Mouse (Mus musculus): ENCODE measurements around the gene Hspa12b. TPM values are rescaled to one million over a fixed set of nuclear protein-coding genes. Genes with fewer than 3 reads are reported as not detected.

Gene Hspa12b
- polyA plus RNA-seq, 1 experiment from 2014 or later = 10.0 TPM

- WGBS = 86% methylated on average over 8 of the region's 8 CpGs
- TF ChIP-seq CTCF (IDR thresholded peaks at IDR 0.05; ENCODE audit: low read depth) = no peak
- DNase-seq = no peak
Measured at GRCm38 (mm10) chr2:131141336-131141986, 14.4 kb downstream of the Hspa12b start.

GRCm38 (mm10) chr2:131142592-131142991 is 15.5 kb downstream of the Hspa12b start:
- no peaks in the 10 kb centered on the region for H3K27me3 ChIP-seq (ENCODE audit: insufficient read depth, low read length)
- peak; percentile 89 for DNase-seq
- H3K36me3 ChIP-seq (ENCODE audit: insufficient read depth) = peaks cover 87% of the 10 kb centered on the region
- no peak overlapping the region for H3K27ac ChIP-seq (ENCODE audit: low read depth)
- peak; percentile 71 for ATAC-seq (ENCODE audit: insufficient read depth)
- 29% methylated on average over 18 of the region's 18 CpGs for WGBS
- no peaks in the 10 kb centered on the region for H3K9me3 ChIP-seq (ENCODE audit: low read depth, low read length)
- no peak overlapping the region for H3K4me3 ChIP-seq (ENCODE audit: low read depth, low read length)
- no peak overlapping the region for H3K4me2 ChIP-seq
- H3K4me1 ChIP-seq (ENCODE audit: insufficient read depth) = no peaks in the 10 kb centered on the region
- no peak overlapping the region for H3K9ac ChIP-seq
- TF ChIP-seq CTCF (IDR thresholded peaks at IDR 0.05; ENCODE audit: low read depth) = peak; percentile 87

More at GRCm38 (mm10) chr2:131141336-131141986, 14.4 kb downstream of the Hspa12b start:
- Histone ChIP-seq H3K4me1 (ENCODE audit: insufficient read depth) (no peaks in the 10 kb centered on the region), H3K27me3 (ENCODE audit: insufficient read depth, low read length) (no peaks in the 10 kb centered on the region), H3K27ac (ENCODE audit: low read depth) (no peak overlapping the region), H3K9me3 (ENCODE audit: low read depth, low read length) (no peaks in the 10 kb centered on the region), H3K9ac (no peak overlapping the region), H3K36me3 (ENCODE audit: insufficient read depth) (peaks cover 80% of the 10 kb centered on the region), H3K4me2 (no peak overlapping the region), H3K4me3 (ENCODE audit: low read depth, low read length) (no peak overlapping the region)
- no peak for ATAC-seq (ENCODE audit: insufficient read depth)

GRCm38 (mm10) chr2:131143007-131143780 is 16.1 kb downstream of the Hspa12b start:
- DNase-seq (no peak), ATAC-seq (ENCODE audit: insufficient read depth) (no peak; the same call in 1 of the 2 replicates)
- H3K9ac ChIP-seq = no peak overlapping the region
- no peak overlapping the region for H3K4me2 ChIP-seq
- no peak overlapping the region for H3K4me3 ChIP-seq (ENCODE audit: low read depth, low read length)
- 68% methylated on average over 22 of the region's 22 CpGs for WGBS
- H3K27ac ChIP-seq (ENCODE audit: low read depth) = no peak overlapping the region
- H3K27me3 ChIP-seq (ENCODE audit: insufficient read depth, low read length) = no peaks in the 10 kb centered on the region
- H3K36me3 ChIP-seq (ENCODE audit: insufficient read depth) = peaks cover 87% of the 10 kb centered on the region
- no peaks in the 10 kb centered on the region for H3K4me1 ChIP-seq (ENCODE audit: insufficient read depth)
- TF ChIP-seq CTCF (IDR thresholded peaks at IDR 0.05; ENCODE audit: low read depth) = no peak
- H3K9me3 ChIP-seq (ENCODE audit: low read depth, low read length) = no peaks in the 10 kb centered on the region

DNA sequence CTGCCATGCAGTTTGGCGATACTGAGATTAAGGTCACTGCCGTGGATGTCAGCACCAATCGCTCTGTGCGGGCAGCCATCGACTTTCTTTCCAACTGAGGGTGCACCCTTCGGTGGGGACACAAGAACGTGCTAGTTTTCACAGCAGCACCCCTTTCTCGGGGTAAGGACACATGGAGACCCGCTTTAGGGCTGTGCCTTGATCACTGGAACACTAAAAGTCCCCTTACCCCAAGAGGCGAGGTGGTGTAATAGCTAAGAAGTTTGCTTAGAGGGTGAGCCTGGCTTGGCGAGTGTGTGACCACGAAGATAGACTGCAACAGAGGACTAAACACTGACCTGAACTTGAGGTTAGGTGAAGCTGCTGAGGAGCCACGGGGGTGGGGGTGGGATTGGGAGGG is 18.0 kb downstream of the Hspa12b start:
- Histone ChIP-seq H3K27ac (ENCODE audit: low read depth) (no peak overlapping the region), H3K9me3 (ENCODE audit: low read depth, low read length) (no peaks in the 10 kb centered on the region), H3K4me3 (ENCODE audit: low read depth, low read length) (no peak overlapping the region), H3K4me2 (no peak overlapping the region), H3K27me3 (ENCODE audit: insufficient read depth, low read length) (no peaks in the 10 kb centered on the region), H3K4me1 (ENCODE audit: insufficient read depth) (no peaks in the 10 kb centered on the region), H3K36me3 (ENCODE audit: insufficient read depth) (peaks cover 88% of the 10 kb centered on the region), H3K9ac (no peak overlapping the region)
- ATAC-seq (ENCODE audit: insufficient read depth) (no peak), DNase-seq (no peak)
- 54% methylated on average over 13 of the region's 13 CpGs for WGBS
- no peak for TF ChIP-seq CTCF (IDR thresholded peaks at IDR 0.05; ENCODE audit: low read depth)

DNA sequence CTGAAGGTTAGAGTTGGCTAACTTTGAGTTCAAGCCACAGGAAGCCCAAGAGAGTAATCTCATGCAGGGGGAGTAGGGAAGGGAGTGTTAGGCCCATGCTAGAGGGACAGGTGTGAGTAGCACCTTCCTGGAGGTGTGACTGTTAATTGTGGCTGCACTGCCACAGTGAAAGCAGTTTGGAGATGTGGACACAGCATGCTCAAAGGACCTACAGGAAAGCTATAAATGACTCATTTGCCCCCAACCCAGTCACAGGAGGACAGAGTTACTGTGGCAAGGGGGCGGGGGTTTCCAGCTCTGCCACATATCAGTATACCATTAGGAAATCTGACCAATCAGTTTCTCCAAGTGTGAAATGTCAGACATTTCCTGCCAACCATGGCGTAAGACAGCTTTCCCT is 18.5 kb downstream of the Hspa12b start:
- Histone ChIP-seq H3K27me3 (ENCODE audit: insufficient read depth, low read length) (no peaks in the 10 kb centered on the region), H3K4me3 (ENCODE audit: low read depth, low read length) (no peak overlapping the region), H3K9me3 (ENCODE audit: low read depth, low read length) (no peaks in the 10 kb centered on the region), H3K27ac (ENCODE audit: low read depth) (no peak overlapping the region), H3K4me1 (ENCODE audit: insufficient read depth) (no peaks in the 10 kb centered on the region), H3K9ac (no peak overlapping the region), H3K36me3 (ENCODE audit: insufficient read depth) (peaks cover 92% of the 10 kb centered on the region), H3K4me2 (no peak overlapping the region)
- TF ChIP-seq CTCF (IDR thresholded peaks at IDR 0.05; ENCODE audit: low read depth) = no peak
- 73% methylated on average over 2 of the region's 2 CpGs for WGBS
- ATAC-seq (ENCODE audit: insufficient read depth) = no peak
- DNase-seq = no peak

DNA sequence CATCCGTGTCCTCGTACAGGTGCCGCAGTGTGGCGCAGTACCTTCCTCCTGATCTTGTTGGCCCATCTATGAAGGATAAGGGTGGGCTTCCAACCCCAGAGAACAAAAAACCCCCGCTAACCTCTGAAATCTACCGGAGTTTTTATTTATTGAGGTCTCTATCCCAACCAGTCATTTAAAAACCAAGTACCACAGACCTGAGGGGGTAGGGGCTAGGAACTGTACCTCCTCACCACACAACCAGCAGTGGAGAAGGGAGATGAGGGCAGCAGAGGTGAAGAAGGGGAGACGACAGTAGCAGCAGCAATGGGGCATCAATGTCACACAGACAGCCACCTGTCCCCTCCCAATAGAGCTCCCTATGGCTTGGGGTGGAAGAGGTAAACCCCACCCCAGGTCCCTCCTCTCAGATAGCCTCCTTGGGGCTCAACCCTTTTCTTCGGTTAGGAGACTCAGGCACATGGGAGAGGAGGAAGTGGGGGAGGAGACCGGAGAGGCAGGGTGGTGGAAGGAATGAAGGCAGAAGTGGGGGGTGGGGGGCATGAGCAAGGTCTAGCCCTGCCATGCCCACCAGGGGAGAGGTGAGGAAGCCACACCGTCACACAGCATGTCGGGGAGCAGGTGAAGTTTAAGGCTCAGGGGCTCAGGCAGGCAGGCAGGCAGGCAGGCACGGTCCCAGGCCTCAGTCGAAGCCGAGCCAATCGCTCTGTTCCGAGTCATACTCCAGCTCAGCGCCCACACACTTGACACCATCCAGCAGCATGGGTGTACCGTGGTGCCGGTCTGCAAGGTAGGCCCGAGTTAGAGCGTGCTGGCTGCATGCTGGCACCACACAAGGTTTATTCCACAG is 19.3 kb downstream of the Hspa12b start:
- peaks cover 91% of the 10 kb centered on the region for H3K36me3 ChIP-seq (ENCODE audit: insufficient read depth)
- ATAC-seq (ENCODE audit: insufficient read depth) (no peak), DNase-seq (no peak)
- WGBS = 81% methylated on average over 21 of the region's 21 CpGs
- no peaks in the 10 kb centered on the region for H3K9me3 ChIP-seq (ENCODE audit: low read depth, low read length)
- no peak overlapping the region for H3K27ac ChIP-seq (ENCODE audit: low read depth)
- no peaks in the 10 kb centered on the region for H3K27me3 ChIP-seq (ENCODE audit: insufficient read depth, low read length)
- H3K4me1 ChIP-seq (ENCODE audit: insufficient read depth) = no peaks in the 10 kb centered on the region
- H3K4me3 ChIP-seq (ENCODE audit: low read depth, low read length) = no peak overlapping the region
- no peak overlapping the region for H3K4me2 ChIP-seq
- no peak for TF ChIP-seq CTCF (IDR thresholded peaks at IDR 0.05; ENCODE audit: low read depth)
- no peak overlapping the region for H3K9ac ChIP-seq

DNA sequence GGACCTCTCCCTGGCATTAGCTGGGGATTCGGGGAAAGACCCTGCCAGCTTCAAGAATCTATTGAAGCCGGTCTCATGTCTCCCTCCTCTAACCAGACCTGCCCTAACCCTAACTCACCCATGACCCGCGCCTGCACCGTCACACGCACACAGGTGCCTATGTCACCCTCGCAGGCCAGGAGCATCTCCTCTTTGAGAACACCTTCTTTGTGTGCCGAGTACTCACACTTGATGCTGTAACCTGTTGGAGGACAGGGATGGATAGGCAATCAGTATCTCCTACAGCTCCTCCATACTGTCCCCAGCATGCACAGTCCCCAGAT is 19.9 kb downstream of the Hspa12b start:
- H3K27ac ChIP-seq (ENCODE audit: low read depth) = no peak overlapping the region
- H3K36me3 ChIP-seq (ENCODE audit: insufficient read depth) = peaks cover 90% of the 10 kb centered on the region
- no peak overlapping the region for H3K4me2 ChIP-seq
- DNase-seq (no peak), ATAC-seq (ENCODE audit: insufficient read depth) (no peak)
- H3K4me3 ChIP-seq (ENCODE audit: low read depth, low read length) = no peak overlapping the region
- H3K9me3 ChIP-seq (ENCODE audit: low read depth, low read length) = no peaks in the 10 kb centered on the region
- WGBS = 95% methylated on average over 8 of the region's 8 CpGs
- no peaks in the 10 kb centered on the region for H3K4me1 ChIP-seq (ENCODE audit: insufficient read depth)
- no peak for TF ChIP-seq CTCF (IDR thresholded peaks at IDR 0.05; ENCODE audit: low read depth)
- no peaks in the 10 kb centered on the region for H3K27me3 ChIP-seq (ENCODE audit: insufficient read depth, low read length)
- no peak overlapping the region for H3K9ac ChIP-seq
